Mouse (Mus musculus) forebrain, embryonic 12.5 days (tissue): Measurements from ENCODE around the gene Nbas. TPM values are rescaled to one million over a fixed set of nuclear protein-coding genes. Genes with fewer than 3 reads are reported as not detected.
A peak's percentile ranks its signal among the peaks of the same experiment; 100 is the strongest.

Source experiments
- ATAC-seq: fragments of 200-750 bp; cut with Nextera tagmentation; 2 replicates; pipeline ENCODE4 v1.8.0; 2017; ENCODE audit warnings: moderate TSS enrichment; ENCODE audit not compliant: low FRiP score
- H3K27ac ChIP-seq: fragments of 300-500 bp; sonication (generic); 2 replicates; pipeline ENCODE4 v1.5.1; 2016; ENCODE audit warnings: mild to moderate bottlenecking
- H3K27me3 ChIP-seq: fragments of 300-500 bp; sonication (generic); 2 replicates; pipeline ENCODE4 v1.6.1; 2016; ENCODE audit warnings: mild to moderate bottlenecking
- H3K36me3 ChIP-seq: fragments of 300-500 bp; sonication (generic); replicated peaks from 2 replicates; pipeline ENCODE4 v1.6.1; 2016; ENCODE audit warnings: mild to moderate bottlenecking
- H3K4me1 ChIP-seq: fragments of 300-500 bp; sonication (generic); 2 replicates; pipeline ENCODE4 v1.6.1; 2016
- H3K4me2 ChIP-seq: fragments of 300-500 bp; sonication (generic); 2 replicates; pipeline ENCODE4 v1.6.1; 2016; ENCODE audit warnings: mild to moderate bottlenecking, moderate library complexity
- H3K4me3 ChIP-seq: fragments of 300-500 bp; sonication (generic); replicated peaks from 2 replicates; pipeline ENCODE4 v1.5.1; 2016; ENCODE audit warnings: mild to moderate bottlenecking
- H3K9ac ChIP-seq: fragments of 300-500 bp; sonication (generic); 2 replicates; pipeline ENCODE4 v1.6.1; 2016; ENCODE audit warnings: mild to moderate bottlenecking
- H3K9me3 ChIP-seq: fragments of 300-500 bp; sonication (generic); 2 replicates; pipeline ENCODE4 v1.6.1; 2016
- WGBS: fragments of 180-500 bp; shearing (Covaris S2); methylation state at CpG from one replicate; pipeline ENCODE4 v1.1.7; 2016; 5-methylcytosine and 5-hydroxymethylcytosine counted together
- polyA plus RNA-seq: library from polyadenylated mRNA; unstranded; fragments of >200 nt; fragmentation: Nextera tagmentation; extraction: Ambion mirVana; gene quantifications from 2 replicates; pipeline ENCODE4 v1.2.1, GENCODE M21; 2016

Nbas gene
- polyA plus RNA-seq, 1 experiment from 2014 or later, result 14.4 TPM

GRCm38 (mm10) chr12:13430219-13430618 is 161.3 kb downstream of the Nbas start:
- Histone ChIP-seq H3K27ac (no peak overlapping the region), H3K27me3 (no peaks in the 10 kb centered on the region), H3K9ac (no peak overlapping the region), H3K4me2 (no peak overlapping the region), H3K4me3 (no peak overlapping the region), H3K4me1 (no peaks in the 10 kb centered on the region), H3K9me3 (no peaks in the 10 kb centered on the region), H3K36me3 (peaks cover 7% of the 10 kb centered on the region; the same call in 1 of the 2 replicates)
- no peak for ATAC-seq
- 97% methylated on average over 1 of the region's 1 CpGs for WGBS

GRCm38 (mm10) chr12:13444653-13445431 is 175.9 kb downstream of the Nbas start:
- ATAC-seq, result no peak
- no peak overlapping the region for H3K27ac ChIP-seq
- no peaks in the 10 kb centered on the region for H3K27me3 ChIP-seq
- no peaks in the 10 kb centered on the region for H3K9me3 ChIP-seq
- 86% methylated on average over 4 of the region's 4 CpGs for WGBS
- H3K4me2 ChIP-seq, result no peak overlapping the region
- H3K9ac ChIP-seq, result no peak overlapping the region
- H3K36me3 ChIP-seq, result no peaks in the 10 kb centered on the region
- H3K4me1 ChIP-seq, result no peaks in the 10 kb centered on the region
- H3K4me3 ChIP-seq, result no peak overlapping the region

- WGBS, result 91% methylated on average over 2 of the region's 2 CpGs
- no peaks in the 10 kb centered on the region for H3K27me3 ChIP-seq
- H3K4me2 ChIP-seq, result no peak overlapping the region
- no peaks in the 10 kb centered on the region for H3K9me3 ChIP-seq
- no peaks in the 10 kb centered on the region for H3K4me1 ChIP-seq
- no peak overlapping the region for H3K4me3 ChIP-seq
- H3K9ac ChIP-seq, result no peak overlapping the region
- ATAC-seq, result no peak
- H3K27ac ChIP-seq, result no peak overlapping the region
- H3K36me3 ChIP-seq, result no peaks in the 10 kb centered on the region
Measured at GRCm38 (mm10) chr12:13445486-13446065, 176.6 kb downstream of the Nbas start.

GRCm38 (mm10) chr12:13448916-13449315 is 180.0 kb downstream of the Nbas start:
- H3K4me2 ChIP-seq, result no peak overlapping the region
- ATAC-seq, result no peak
- no peak overlapping the region for H3K27ac ChIP-seq
- H3K9ac ChIP-seq, result no peak overlapping the region
- no peaks in the 10 kb centered on the region for H3K9me3 ChIP-seq
- no peaks in the 10 kb centered on the region for H3K4me1 ChIP-seq
- WGBS, result 86% methylated on average over 2 of the region's 2 CpGs
- H3K36me3 ChIP-seq, result 0 out of 2 replicates have a peak, but pooled peaks cover 3% of the 10 kb centered on the region
- H3K27me3 ChIP-seq, result no peaks in the 10 kb centered on the region
- no peak overlapping the region for H3K4me3 ChIP-seq

GRCm38 (mm10) chr12:13452050-13452449 is 183.1 kb downstream of the Nbas start:
- no peak overlapping the region for H3K4me2 ChIP-seq
- H3K4me1 ChIP-seq, result no peaks in the 10 kb centered on the region
- H3K27me3 ChIP-seq, result no peaks in the 10 kb centered on the region
- H3K27ac ChIP-seq, result no peak overlapping the region
- H3K9ac ChIP-seq, result no peak overlapping the region
- WGBS, result 89% methylated on average over 2 of the region's 2 CpGs
- H3K9me3 ChIP-seq, result no peaks in the 10 kb centered on the region
- ATAC-seq, result no peak
- no peak overlapping the region for H3K4me3 ChIP-seq
- H3K36me3 ChIP-seq, result 0 out of 2 replicates have a peak, but pooled peaks cover 3% of the 10 kb centered on the region

- ATAC-seq, result no peak
- Histone ChIP-seq H3K4me2 (no peak overlapping the region), H3K36me3 (no peaks in the 10 kb centered on the region; the same call in 1 of the 2 replicates), H3K27ac (no peak overlapping the region), H3K9ac (no peak overlapping the region), H3K4me1 (no peaks in the 10 kb centered on the region), H3K4me3 (no peak overlapping the region), H3K27me3 (no peaks in the 10 kb centered on the region), H3K9me3 (no peaks in the 10 kb centered on the region)
- 92% methylated on average over 6 of the region's 6 CpGs for WGBS
Measured at GRCm38 (mm10) chr12:13460223-13460853, 191.4 kb downstream of the Nbas start.

- ATAC-seq, result no peak
Measured at GRCm38 (mm10) chr12:13461558-13462153, 192.7 kb downstream of the Nbas start.

GRCm38 (mm10) chr12:13462397-13462796 is 193.5 kb downstream of the Nbas start:
- no peak for ATAC-seq
- Histone ChIP-seq H3K4me1 (no peaks in the 10 kb centered on the region), H3K27me3 (no peaks in the 10 kb centered on the region), H3K4me3 (no peak overlapping the region), H3K9ac (no peak overlapping the region), H3K36me3 (no peaks in the 10 kb centered on the region; the same call in 1 of the 2 replicates), H3K27ac (no peak overlapping the region), H3K9me3 (no peaks in the 10 kb centered on the region), H3K4me2 (no peak overlapping the region)
- 89% methylated on average over 6 of the region's 6 CpGs for WGBS

More at GRCm38 (mm10) chr12:13461558-13462153, 192.7 kb downstream of the Nbas start:
- Histone ChIP-seq H3K27me3 (no peaks in the 10 kb centered on the region), H3K4me2 (no peak overlapping the region), H3K9ac (no peak overlapping the region), H3K9me3 (no peaks in the 10 kb centered on the region), H3K36me3 (no peaks in the 10 kb centered on the region; the same call in 1 of the 2 replicates), H3K27ac (no peak overlapping the region), H3K4me1 (no peaks in the 10 kb centered on the region), H3K4me3 (no peak overlapping the region)
- WGBS, result 81% methylated on average over 9 of the region's 9 CpGs

GRCm38 (mm10) chr12:13465554-13465953 is 196.6 kb downstream of the Nbas start:
- Histone ChIP-seq H3K9me3 (no peaks in the 10 kb centered on the region), H3K27ac (no peak overlapping the region), H3K4me1 (no peaks in the 10 kb centered on the region), H3K9ac (no peak overlapping the region), H3K4me2 (no peak overlapping the region), H3K4me3 (no peak overlapping the region), H3K27me3 (no peaks in the 10 kb centered on the region), H3K36me3 (peaks cover 2% of the 10 kb centered on the region; the same call in 1 of the 2 replicates)
- WGBS, result 94% methylated on average over 2 of the region's 2 CpGs
- ATAC-seq, result no peak

- Histone ChIP-seq H3K36me3 (peaks cover 4% of the 10 kb centered on the region; the same call in 1 of the 2 replicates), H3K27ac (no peak overlapping the region), H3K9ac (no peak overlapping the region), H3K9me3 (no peaks in the 10 kb centered on the region), H3K4me2 (no peak overlapping the region), H3K4me1 (no peaks in the 10 kb centered on the region), H3K4me3 (no peak overlapping the region), H3K27me3 (no peaks in the 10 kb centered on the region)
- no peak for ATAC-seq
- 86% methylated on average over 2 of the region's 2 CpGs for WGBS
Measured at GRCm38 (mm10) chr12:13474881-13475280, 205.9 kb downstream of the Nbas start.

- Histone ChIP-seq H3K9me3 (no peaks in the 10 kb centered on the region), H3K4me3 (no peak overlapping the region), H3K9ac (no peak overlapping the region), H3K27ac (no peak overlapping the region), H3K4me2 (no peak overlapping the region), H3K4me1 (no peaks in the 10 kb centered on the region), H3K36me3 (no peaks in the 10 kb centered on the region), H3K27me3 (no peaks in the 10 kb centered on the region)
- WGBS, result 88% methylated on average over 7 of the region's 7 CpGs
- ATAC-seq, result 0 out of 2 replicates have a peak, but pooled peaks have one; percentile 9
Measured at GRCm38 (mm10) chr12:13479163-13479562, 210.2 kb downstream of the Nbas start.

- Histone ChIP-seq H3K9me3 (no peaks in the 10 kb centered on the region), H3K4me2 (no peak overlapping the region), H3K27ac (no peak overlapping the region), H3K4me1 (no peaks in the 10 kb centered on the region), H3K27me3 (no peaks in the 10 kb centered on the region), H3K36me3 (no peaks in the 10 kb centered on the region), H3K9ac (no peak overlapping the region), H3K4me3 (no peak overlapping the region)
- 91% methylated on average over 3 of the region's 3 CpGs for WGBS
- no peak for ATAC-seq
Measured at GRCm38 (mm10) chr12:13486278-13486677, 217.3 kb downstream of the Nbas start.
